Mouse (Mus musculus): ENCODE measurements around the gene Myo1d.

Myo1d gene

DNA sequence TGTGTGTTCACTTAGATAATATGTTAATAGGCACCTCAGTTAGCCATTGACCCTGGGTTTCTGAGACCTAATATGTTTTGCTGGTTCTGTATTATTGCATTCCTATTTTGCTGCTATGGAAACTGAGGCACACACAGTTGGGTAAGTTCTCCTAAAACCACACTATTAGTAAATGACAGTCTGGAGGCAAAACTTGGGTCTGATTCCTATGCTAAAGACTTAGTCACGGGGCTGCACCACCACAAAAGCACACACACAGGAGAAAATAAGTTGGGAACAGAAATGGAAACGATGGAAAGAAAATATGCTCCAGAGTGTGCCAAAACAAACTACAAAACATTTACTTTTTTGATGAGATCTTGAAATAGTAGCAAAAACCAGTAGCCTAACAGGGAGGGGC, 45.1 kb downstream of the Myo1d start:
- DNase-seq (ENCODE audit: low read depth in 1 of 2, low spot score in 2 of 2) = no peak

GRCm38 (mm10) chr11:80724701-80725100, 55.1 kb downstream of the Myo1d start:
- DNase-seq (ENCODE audit: low read depth in 1 of 2, low spot score in 2 of 2) = no peak

DNA sequence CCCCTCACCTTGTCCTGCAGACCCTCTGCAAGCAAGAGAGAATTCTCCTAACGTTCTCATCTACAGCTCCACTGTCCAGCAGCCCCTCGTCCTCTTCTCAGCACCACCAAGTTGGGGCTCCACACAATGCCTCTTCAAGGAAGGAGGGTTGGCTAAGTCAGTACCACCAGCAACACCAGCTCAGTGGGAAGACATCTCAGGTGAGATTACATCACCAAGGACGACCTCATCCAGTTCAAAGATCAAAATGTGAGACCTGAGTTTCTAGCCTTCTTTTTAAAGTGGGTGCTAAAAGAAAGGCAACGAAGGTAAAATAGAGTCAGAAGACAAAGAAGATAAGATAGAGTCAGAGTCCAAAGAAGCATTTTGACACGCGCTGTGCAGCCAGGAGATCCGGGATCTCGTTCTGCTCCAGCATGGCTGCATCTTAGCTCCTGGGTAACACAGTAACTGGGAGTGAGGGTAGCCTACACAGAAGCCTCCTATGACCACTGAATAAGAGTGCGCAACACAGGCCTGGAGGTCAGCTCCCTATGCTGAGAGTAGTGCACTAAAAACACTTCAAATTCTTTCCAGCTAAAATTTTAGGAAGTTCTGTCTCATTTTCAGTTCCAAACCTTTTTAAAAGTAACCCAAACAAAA, 56.3 kb downstream of the Myo1d start:
- DNase-seq (ENCODE audit: low read depth in 1 of 2, low spot score in 2 of 2) = no peak

DNA sequence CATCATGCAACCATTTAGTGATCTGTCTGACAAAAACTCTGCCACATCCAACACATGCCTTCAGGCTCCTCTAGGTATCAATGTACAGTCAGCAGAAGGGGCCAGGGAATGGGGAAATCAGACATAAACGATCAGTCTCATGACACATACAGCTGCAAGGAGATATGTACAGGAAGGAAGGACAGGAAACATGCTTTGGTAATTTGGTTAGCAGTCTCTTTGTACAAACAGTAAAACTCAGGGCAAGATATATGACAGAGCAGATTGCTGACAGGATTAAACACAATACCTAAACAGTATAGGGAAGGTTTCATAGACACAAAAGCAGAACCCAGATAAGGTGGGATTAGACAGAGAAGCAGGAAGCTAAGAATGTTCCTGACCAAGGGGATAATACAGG, 60.8 kb downstream of the Myo1d start:
- no peak for DNase-seq (ENCODE audit: low read depth in 1 of 2, low spot score in 2 of 2)

GRCm38 (mm10) chr11:80718036-80718435, 61.8 kb downstream of the Myo1d start:
- no peak for DNase-seq (ENCODE audit: low read depth in 1 of 2, low spot score in 2 of 2)

- DNase-seq (ENCODE audit: low read depth in 1 of 2, low spot score in 2 of 2) = no peak
These were observed 64.7 kb downstream of the Myo1d start for GRCm38 (mm10) chr11:80715115-80715514.

- no peak for DNase-seq (ENCODE audit: low read depth in 1 of 2, low spot score in 2 of 2)
These were observed 66.1 kb downstream of the Myo1d start for GRCm38 (mm10) chr11:80713705-80714104.

GRCm38 (mm10) chr11:80712201-80712600, 67.6 kb downstream of the Myo1d start:
- no peak for DNase-seq (ENCODE audit: low read depth in 1 of 2, low spot score in 2 of 2)

GRCm38 (mm10) chr11:80711336-80711735, 68.5 kb downstream of the Myo1d start:
- no peak for DNase-seq (ENCODE audit: low read depth in 1 of 2, low spot score in 2 of 2)

- DNase-seq (ENCODE audit: low read depth in 1 of 2, low spot score in 2 of 2) = no peak
These were observed 79.2 kb downstream of the Myo1d start for GRCm38 (mm10) chr11:80700611-80701010.

GRCm38 (mm10) chr11:80698721-80699120, 81.1 kb downstream of the Myo1d start:
- DNase-seq (ENCODE audit: low read depth in 1 of 2, low spot score in 2 of 2) = no peak

- no peak for DNase-seq (ENCODE audit: low read depth in 1 of 2, low spot score in 2 of 2)
These were observed 83.5 kb downstream of the Myo1d start for GRCm38 (mm10) chr11:80696350-80696749.

- no peak for DNase-seq (ENCODE audit: low read depth in 1 of 2, low spot score in 2 of 2)
These were observed 95.2 kb downstream of the Myo1d start for GRCm38 (mm10) chr11:80684603-80685002.

- DNase-seq (ENCODE audit: low read depth in 1 of 2, low spot score in 2 of 2) = no peak
These were observed 97.1 kb downstream of the Myo1d start for GRCm38 (mm10) chr11:80682745-80683144.

GRCm38 (mm10) chr11:80673013-80673412, 106.8 kb downstream of the Myo1d start:
- DNase-seq (ENCODE audit: low read depth in 1 of 2, low spot score in 2 of 2) = no peak

- DNase-seq (ENCODE audit: low read depth in 1 of 2, low spot score in 2 of 2) = no peak
These were observed 109.4 kb downstream of the Myo1d start for GRCm38 (mm10) chr11:80670391-80670790.

DNA sequence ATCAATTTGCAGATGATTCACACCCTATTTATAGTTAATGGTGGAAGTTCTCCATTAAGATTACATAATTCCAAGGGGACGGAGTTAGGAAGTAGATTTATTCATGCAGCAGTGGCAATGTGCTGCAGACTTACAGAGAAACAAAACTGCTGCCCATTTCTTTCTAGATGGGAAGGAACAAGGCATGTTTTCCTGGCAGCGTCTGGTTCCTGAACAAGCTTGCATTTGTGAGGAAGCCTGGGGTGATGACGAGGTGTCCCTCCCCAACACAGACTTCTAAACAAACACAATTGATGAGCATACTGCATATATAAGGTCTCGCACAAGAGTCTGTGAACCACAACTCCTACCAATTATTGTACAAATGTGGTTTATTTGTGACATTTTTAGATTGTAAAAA, 109.9 kb downstream of the Myo1d start:
- DNase-seq (ENCODE audit: low read depth in 1 of 2, low spot score in 2 of 2) = no peak

DNA sequence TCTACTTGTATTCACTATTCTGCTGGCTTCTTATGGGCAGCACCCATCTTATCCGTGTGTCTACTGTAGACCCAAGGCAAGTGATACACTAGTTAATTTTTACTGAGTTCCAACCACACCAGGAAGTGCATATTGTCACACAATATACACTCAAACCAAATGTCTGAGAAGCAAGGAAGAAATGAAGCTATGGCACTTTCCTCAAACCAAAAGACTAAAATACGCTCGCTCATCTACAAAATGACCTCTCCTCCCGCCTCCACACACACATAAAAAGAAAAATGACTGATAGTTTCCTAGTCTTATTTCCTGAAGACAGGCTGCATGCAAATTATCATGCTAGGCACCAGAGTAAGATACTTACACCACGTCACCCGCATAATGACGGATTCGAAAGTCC, 113.6 kb downstream of the Myo1d start:
- DNase-seq (ENCODE audit: low read depth in 1 of 2, low spot score in 2 of 2) = no peak

DNA sequence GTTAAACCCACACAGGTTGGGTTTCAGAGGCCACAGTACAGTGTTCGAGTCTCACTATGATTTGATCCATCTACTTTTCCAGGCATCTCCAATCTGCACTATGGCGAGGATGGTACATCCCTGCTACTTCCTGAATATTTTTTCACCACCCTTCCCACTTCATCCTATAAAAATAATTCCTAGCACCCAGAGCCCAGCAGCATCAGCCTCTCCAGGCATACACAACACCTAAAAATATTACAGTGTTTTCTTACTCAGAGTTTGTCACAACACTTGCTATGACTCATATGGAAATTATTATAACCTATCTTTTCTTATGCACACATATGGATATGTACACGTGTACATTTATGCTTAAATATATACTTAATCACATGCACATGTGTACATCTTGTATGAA, 115.6 kb downstream of the Myo1d start:
- no peak for DNase-seq (ENCODE audit: low read depth in 1 of 2, low spot score in 2 of 2)

DNA sequence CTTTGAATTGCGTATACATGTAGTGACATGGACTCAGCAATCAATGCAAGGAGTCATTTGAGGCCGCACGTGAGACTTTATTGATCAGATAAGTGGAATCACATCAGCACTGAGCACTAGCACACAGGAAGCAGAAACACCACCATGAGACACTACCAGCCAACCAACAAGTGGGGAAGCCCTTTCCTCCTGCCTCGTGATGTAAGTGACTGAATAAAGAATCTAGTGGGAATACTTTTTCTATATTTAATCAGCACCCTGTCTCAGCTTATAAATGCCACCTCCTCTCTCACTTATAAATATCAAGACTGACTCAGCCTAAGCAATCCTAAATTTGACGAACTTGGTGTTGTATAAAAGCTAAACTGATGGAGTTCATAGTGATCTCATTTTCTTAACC, 134.7 kb downstream of the Myo1d start:
- no peak for DNase-seq (ENCODE audit: low read depth in 1 of 2, low spot score in 2 of 2)

DNA sequence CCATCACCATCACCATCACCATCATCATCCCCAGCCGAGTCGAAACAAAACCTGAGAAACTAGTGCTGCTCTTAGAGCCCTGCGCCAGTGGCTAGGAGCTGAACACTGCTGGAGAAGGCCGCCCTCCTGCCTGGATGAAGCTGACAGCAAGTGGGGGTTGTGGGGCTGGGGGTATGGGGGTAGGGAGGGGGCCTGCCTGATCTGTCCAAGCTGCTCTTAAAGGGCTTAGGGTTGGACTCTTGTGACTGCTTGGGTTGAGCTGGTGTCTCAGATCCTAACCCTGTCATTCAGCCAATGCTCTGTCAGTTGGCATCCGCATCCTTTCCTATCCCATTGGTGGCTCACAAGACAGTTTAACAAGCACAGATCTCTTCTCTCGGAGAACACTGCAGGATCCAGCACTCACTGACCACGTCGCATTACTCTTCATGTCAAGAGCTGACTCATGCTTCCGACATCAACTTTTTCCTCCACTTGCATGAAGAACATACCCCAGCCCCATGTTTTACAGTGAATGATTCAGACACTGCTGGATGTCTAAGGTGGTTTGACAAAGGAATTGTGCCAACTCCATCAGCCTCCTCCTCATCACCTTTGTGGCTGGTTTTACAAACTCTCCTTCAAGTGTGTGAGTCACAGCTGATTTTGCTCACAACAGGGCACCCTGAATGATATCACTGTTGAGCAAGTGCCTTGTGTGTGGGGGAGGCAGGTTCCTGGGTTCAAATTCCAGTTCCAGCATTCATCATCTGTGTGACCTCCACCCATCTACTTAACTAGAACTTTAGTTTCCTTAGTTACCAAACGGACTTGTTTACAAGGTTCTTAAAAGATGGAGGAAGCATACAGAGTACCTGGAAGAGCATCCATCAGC, 150.6 kb downstream of the Myo1d start:
- no peak for DNase-seq (ENCODE audit: low read depth in 1 of 2, low spot score in 2 of 2)

DNA sequence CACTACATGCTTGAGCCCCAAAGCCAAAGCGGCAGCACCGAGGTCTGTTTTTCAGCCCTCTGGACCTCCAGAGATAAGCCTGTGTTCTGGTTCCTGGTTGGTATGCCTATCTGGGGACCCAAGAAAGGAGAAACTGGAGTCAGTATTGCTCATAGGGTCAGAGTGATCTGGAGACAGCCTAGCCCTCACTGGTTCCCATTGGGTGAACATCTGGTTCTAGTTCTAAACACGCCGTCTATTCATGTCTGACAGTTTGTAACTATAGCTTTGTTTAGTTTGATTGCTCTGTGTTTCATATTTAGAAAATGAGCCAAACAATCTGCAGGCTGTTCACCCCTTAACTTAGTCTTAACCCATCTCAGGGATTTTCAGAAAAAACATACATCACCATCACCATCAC, 151.2 kb downstream of the Myo1d start:
- DNase-seq (ENCODE audit: low read depth in 1 of 2, low spot score in 2 of 2) = no peak

- no peak for DNase-seq (ENCODE audit: low read depth in 1 of 2, low spot score in 2 of 2)
These were observed 156.8 kb downstream of the Myo1d start for GRCm38 (mm10) chr11:80623038-80623380.
